Mouse (Mus musculus) ES-E14 (cell line): ENCODE measurements around the gene Gm5901. TPM values are rescaled to one million over a fixed set of nuclear protein-coding genes. Genes with fewer than 3 reads are reported as not detected.

Source experiments
- DNase-seq: peaks from one replicate; pipeline ENCODE4 v3.0.0-alpha.2; 2013; ENCODE audit warnings: low read depth, low spot score
- H3K27ac ChIP-seq: 2 replicates; pipeline ENCODE4 v1.5.1; 2012; ENCODE audit warnings: low read depth, mild to moderate bottlenecking, low read length, moderate library complexity, mixed read lengths; ENCODE audit not compliant: poor library complexity, insufficient read depth, severe bottlenecking
- H3K36me3 ChIP-seq: 2 replicates; pipeline ENCODE4 v1.6.1; 2012; ENCODE audit warnings: mild to moderate bottlenecking, low read length, moderate library complexity, mixed read lengths; ENCODE audit not compliant: control insufficient read depth, poor library complexity, insufficient read depth, severe bottlenecking
- H3K4me1 ChIP-seq, 2 experiments: fragments of 150-350 bp in 1 of 2; sonication (generic) in 1 of 2; 2 replicates each; pipeline ENCODE4 v1.6.1; 2012; ENCODE audit warnings: low read length in 2 of 2, mild to moderate bottlenecking in 1 of 2, mixed read lengths in 1 of 2; ENCODE audit not compliant: control insufficient read depth in 2 of 2, insufficient read depth in 2 of 2, poor library complexity in 1 of 2
- H3K4me3 ChIP-seq, 2 experiments: fragments of 150-350 bp in 1 of 2; sonication (generic) in 1 of 2; 2 replicates each; pipeline ENCODE4 v1.5.1; 2012; ENCODE audit warnings: low read length in 2 of 2, low read depth in 1 of 2, mild to moderate bottlenecking in 1 of 2, mixed read lengths in 1 of 2; ENCODE audit not compliant: insufficient read depth in 1 of 2, poor library complexity in 1 of 2, severe bottlenecking in 1 of 2
- H3K9ac ChIP-seq: 2 replicates; pipeline ENCODE4 v1.6.1; 2012; ENCODE audit warnings: low read depth, mild to moderate bottlenecking, low read length, mixed read lengths; ENCODE audit not compliant: poor library complexity, insufficient read depth, severe bottlenecking
- H3K9me3 ChIP-seq: fragments of 150-350 bp; sonication (generic); 2 replicates; pipeline ENCODE4 v1.6.1; 2012; ENCODE audit warnings: low read depth, mild to moderate bottlenecking, low read length; ENCODE audit not compliant: control insufficient read depth, insufficient read depth
- CHD2 ChIP-seq: IDR thresholded peaks from 2 replicates; pipeline ENCODE4 v1.6.1; 2014; ENCODE audit warnings: mild to moderate bottlenecking, low read depth, low read length, inconsistent platforms
- HCFC1 ChIP-seq: IDR thresholded peaks from 2 replicates; pipeline ENCODE4 v1.6.1; 2012; ENCODE audit warnings: low read length, inconsistent platforms, borderline replicate concordance; ENCODE audit not compliant: insufficient read depth
- MAFK ChIP-seq: IDR thresholded peaks from 2 replicates; pipeline ENCODE4 v1.6.1; 2014; ENCODE audit warnings: mild to moderate bottlenecking, low read depth, low read length, inconsistent platforms; ENCODE audit not compliant: insufficient read depth
- ZC3H11A ChIP-seq: IDR thresholded peaks from 2 replicates; pipeline ENCODE4 v1.6.1; 2012; ENCODE audit warnings: low read depth, mild to moderate bottlenecking, inconsistent platforms, low read length, borderline replicate concordance
- ZNF384 ChIP-seq: IDR thresholded peaks from 2 replicates; pipeline ENCODE4 v1.6.1; 2012; ENCODE audit warnings: low read depth, low read length, inconsistent platforms
- in situ Hi-C, 2 experiments: fragments of 600-800 bp; cut with MboI; formaldehyde crosslinking; loops; one replicate each; pipeline ENCODE4 v1.15.1; 2025; ENCODE audit warnings: low sequenced_read_pairs in 2 of 2, inconsistent platforms in 1 of 2; ENCODE audit not compliant: unreplicated experiment in 2 of 2
- total RNA-seq: library from RNA; depleted of rRNA; stranded (reverse); fragments of 300-350 nt; gene quantifications from 2 replicates; pipeline ENCODE4 v1.2.3, GENCODE M21; 2012

Gene Gm5901
- total RNA-seq, 1 experiment, result 0.89 TPM

- no peak for TF ChIP-seq MAFK
- Histone ChIP-seq H3K4me1 (no peaks in the 10 kb centered on the region), H3K9me3 (no peaks in the 10 kb centered on the region), H3K36me3 (no peaks in the 10 kb centered on the region), H3K4me3 (no peak overlapping the region), H3K27ac (no peak overlapping the region), H3K9ac (no peak overlapping the region)
- DNase-seq, result no peak
- in situ Hi-C loops, result no loop called here
These were observed 13.1 kb upstream of the Gm5901 start for GRCm38 (mm10) chr7:105361713-105362112.

- no peak for DNase-seq
These were observed 7.6 kb upstream of the Gm5901 start for GRCm38 (mm10) chr7:105367268-105367667.

GRCm38 (mm10) chr7:105367930-105368329 is 6.9 kb upstream of the Gm5901 start, which contains the start of gene Olfr692:
Olfr692 (plus strand) TSS chr7:105368230.
- Histone ChIP-seq H3K4me1 (no peaks in the 10 kb centered on the region), H3K27ac (no peak within 1 kb of the TSS), H3K4me3 (no peak within 1 kb of the TSS), H3K9ac (no peak within 1 kb of the TSS), H3K36me3 (0 out of 2 replicates have a peak, but pooled peaks cover 2% of the 10 kb centered on the region), H3K9me3 (no peaks in the 10 kb centered on the region)
- no peak for TF ChIP-seq CHD2
- no peak for TF ChIP-seq MAFK
- TF ChIP-seq ZNF384, result no peak
- TF ChIP-seq HCFC1, result no peak
- no peak for TF ChIP-seq ZC3H11A
- in situ Hi-C loops, result no loop called here
- DNase-seq, result no peak

More at GRCm38 (mm10) chr7:105367268-105367667, 7.6 kb upstream of the Gm5901 start:
- Histone ChIP-seq H3K9me3 (no peaks in the 10 kb centered on the region), H3K9ac (no peak overlapping the region), H3K36me3 (0 out of 2 replicates have a peak, but pooled peaks cover 2% of the 10 kb centered on the region), H3K4me1 (no peaks in the 10 kb centered on the region), H3K27ac (no peak overlapping the region), H3K4me3 (no peak overlapping the region)
- in situ Hi-C loops, result no loop called here
- TF ChIP-seq CHD2, result no peak
- no peak for TF ChIP-seq HCFC1
- no peak for TF ChIP-seq ZC3H11A
- TF ChIP-seq ZNF384, result no peak
- no peak for TF ChIP-seq MAFK

GRCm38 (mm10) chr7:105368521-105368920 is 6.3 kb upstream of the Gm5901 start:
- H3K27ac ChIP-seq, result no peak overlapping the region
- H3K36me3 ChIP-seq, result 0 out of 2 replicates have a peak, but pooled peaks cover 2% of the 10 kb centered on the region
- in situ Hi-C loops, result no loop called here
- H3K9me3 ChIP-seq, result no peaks in the 10 kb centered on the region
- no peak for DNase-seq
- TF ChIP-seq CHD2 (no peak), ZNF384 (no peak), HCFC1 (no peak), MAFK (no peak), ZC3H11A (no peak)
- H3K4me3 ChIP-seq, result no peak overlapping the region
- no peaks in the 10 kb centered on the region for H3K4me1 ChIP-seq
- no peak overlapping the region for H3K9ac ChIP-seq

- in situ Hi-C loops, result no loop called here
- DNase-seq, result no peak
- H3K9me3 ChIP-seq, result no peaks in the 10 kb centered on the region
These were observed 1.9 kb upstream of the Gm5901 start for GRCm38 (mm10) chr7:105372912-105373311.

More at GRCm38 (mm10) chr7:105372912-105373311, 1.9 kb upstream of the Gm5901 start:
- Histone ChIP-seq H3K4me1 (no peaks in the 10 kb centered on the region), H3K36me3 (peaks cover 13% of the 10 kb centered on the region), H3K4me3 (no peak overlapping the region), H3K9ac (no peak overlapping the region), H3K27ac (no peak overlapping the region)
- no peak for TF ChIP-seq HCFC1
- TF ChIP-seq ZC3H11A, result no peak
- TF ChIP-seq MAFK, result no peak
- TF ChIP-seq CHD2, result no peak
- TF ChIP-seq ZNF384, result no peak
